Mouse (Mus musculus): Measurements from ENCODE around the gene Pfn3.
A peak's percentile ranks its signal among the peaks of the same experiment; 100 is the strongest.

Pfn3 gene

GRCm38 (mm10) chr13:55430566-55430965, 15.5 kb upstream of the Pfn3 start:
- no peak for DNase-seq (ENCODE audit: low read depth, low spot score)

- no peak for DNase-seq (ENCODE audit: low read depth, low spot score)
Observed at GRCm38 (mm10) chr13:55429226-55429888, 14.3 kb upstream of the Pfn3 start.

GRCm38 (mm10) chr13:55426613-55427012, 11.6 kb upstream of the Pfn3 start, which contains the start of gene F12:
F12 (minus strand) TSS chr13:55426793.
- no peak for DNase-seq (ENCODE audit: low read depth, low spot score)

GRCm38 (mm10) chr13:55420933-55421800, 6.1 kb upstream of the Pfn3 start:
- peak; percentile 26 for DNase-seq (ENCODE audit: low read depth, low spot score)

- DNase-seq (ENCODE audit: low read depth, low spot score) = no peak
Observed at GRCm38 (mm10) chr13:55420018-55420932, 5.2 kb upstream of the Pfn3 start.

GRCm38 (mm10) chr13:55419142-55419541, 4.1 kb upstream of the Pfn3 start:
- DNase-seq (ENCODE audit: low read depth, low spot score) = no peak

GRCm38 (mm10) chr13:55418004-55418403, 3.0 kb upstream of the Pfn3 start:
- DNase-seq (ENCODE audit: low read depth, low spot score) = peak; percentile 33

- DNase-seq (ENCODE audit: low read depth, low spot score) = no peak
Observed at GRCm38 (mm10) chr13:55413333-55413732, 1.7 kb downstream of the Pfn3 start.

- no peak for DNase-seq (ENCODE audit: low read depth, low spot score)
Observed at GRCm38 (mm10) chr13:55412643-55413307, 2.3 kb downstream of the Pfn3 start.

GRCm38 (mm10) chr13:55411826-55412225, 3.2 kb downstream of the Pfn3 start:
- no peak for DNase-seq (ENCODE audit: low read depth, low spot score)

- no peak for DNase-seq (ENCODE audit: low read depth, low spot score)
Observed at GRCm38 (mm10) chr13:55408546-55409120, 6.4 kb downstream of the Pfn3 start.

- no peak for DNase-seq (ENCODE audit: low read depth, low spot score)
Observed at GRCm38 (mm10) chr13:55407341-55407740, 7.7 kb downstream of the Pfn3 start.

GRCm38 (mm10) chr13:55405783-55406390, 9.1 kb downstream of the Pfn3 start:
- no peak for DNase-seq (ENCODE audit: low read depth, low spot score)

GRCm38 (mm10) chr13:55404853-55405782, 9.9 kb downstream of the Pfn3 start:
- DNase-seq (ENCODE audit: low read depth, low spot score) = peak; percentile 63

- peak; percentile 82 for DNase-seq (ENCODE audit: low read depth, low spot score)
Observed at GRCm38 (mm10) chr13:55403935-55404852, 10.8 kb downstream of the Pfn3 start.

- DNase-seq (ENCODE audit: low read depth, low spot score) = no peak
Observed at GRCm38 (mm10) chr13:55403266-55403665, 11.8 kb downstream of the Pfn3 start.

GRCm38 (mm10) chr13:55400039-55400346, 15.0 kb downstream of the Pfn3 start:
- DNase-seq (ENCODE audit: low read depth, low spot score) = no peak

- DNase-seq (ENCODE audit: low read depth, low spot score) = no peak
Observed at GRCm38 (mm10) chr13:55399300-55400038, 15.6 kb downstream of the Pfn3 start.

All from telencephalon, adult 2 months (tissue).